Mouse (Mus musculus) kidney, postnatal 25 days (tissue): ENCODE data around the gene Atp11c.

Experiments
- DNase-seq, 2 experiments: peaks; one replicate each; pipeline ENCODE4 v3.0.0; 2021; ENCODE audit warnings: mixed read lengths in 2 of 2

Gene Atp11c

DNA sequence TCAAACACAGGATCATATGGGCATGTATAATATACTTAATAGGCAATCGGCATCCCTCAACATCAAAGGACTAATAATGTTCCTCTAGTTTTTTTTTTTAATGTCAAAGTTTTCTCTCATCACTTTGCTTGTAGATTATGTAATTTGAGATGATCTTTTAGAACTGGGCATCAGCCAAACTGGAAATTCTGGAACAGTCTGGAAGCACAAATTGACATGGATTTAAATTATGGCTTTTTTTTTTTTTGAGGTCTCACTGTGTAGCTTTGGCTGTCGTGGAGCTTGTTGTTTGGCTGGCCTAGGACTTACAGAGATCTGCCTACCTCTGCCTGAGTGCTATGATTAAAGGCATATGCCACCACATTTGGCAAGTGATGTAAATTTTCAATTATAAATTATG is 210.8 kb downstream of the Atp11c start:
- no peak for DNase-seq

GRCm38 (mm10) chrX:60380386-60380785 is 212.1 kb downstream of the Atp11c start:
- DNase-seq, result no peak

GRCm38 (mm10) chrX:60348741-60349140 is 243.8 kb downstream of the Atp11c start:
- DNase-seq, result no peak

GRCm38 (mm10) chrX:60345447-60345846 is 247.1 kb downstream of the Atp11c start:
- no peak for DNase-seq

DNA sequence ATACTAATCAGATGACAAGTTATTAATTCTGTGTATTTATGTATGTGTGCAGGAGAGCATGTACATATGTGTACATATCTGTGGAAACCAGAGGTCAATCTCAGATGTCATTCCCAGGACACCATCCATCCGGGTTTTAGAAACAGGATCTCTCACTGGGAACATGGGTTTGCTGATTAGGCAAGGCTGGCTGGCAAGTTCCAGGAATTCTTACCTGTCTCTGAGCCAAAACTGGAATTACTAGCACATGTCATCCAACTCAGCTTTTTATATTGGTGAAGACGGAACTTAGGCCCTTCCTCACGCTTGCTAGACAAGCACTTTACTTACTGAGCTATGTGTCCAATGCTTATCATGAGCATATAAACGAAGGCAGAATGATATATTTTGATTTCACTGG is 247.5 kb downstream of the Atp11c start:
- DNase-seq, result peak; percentile 5 to 32

GRCm38 (mm10) chrX:60329735-60330134 is 262.8 kb downstream of the Atp11c start:
- no peak for DNase-seq

GRCm38 (mm10) chrX:60321321-60321720 is 271.2 kb downstream of the Atp11c start:
- no peak for DNase-seq

- no peak for DNase-seq
These were observed 274.8 kb downstream of the Atp11c start for GRCm38 (mm10) chrX:60317661-60318060.

DNA sequence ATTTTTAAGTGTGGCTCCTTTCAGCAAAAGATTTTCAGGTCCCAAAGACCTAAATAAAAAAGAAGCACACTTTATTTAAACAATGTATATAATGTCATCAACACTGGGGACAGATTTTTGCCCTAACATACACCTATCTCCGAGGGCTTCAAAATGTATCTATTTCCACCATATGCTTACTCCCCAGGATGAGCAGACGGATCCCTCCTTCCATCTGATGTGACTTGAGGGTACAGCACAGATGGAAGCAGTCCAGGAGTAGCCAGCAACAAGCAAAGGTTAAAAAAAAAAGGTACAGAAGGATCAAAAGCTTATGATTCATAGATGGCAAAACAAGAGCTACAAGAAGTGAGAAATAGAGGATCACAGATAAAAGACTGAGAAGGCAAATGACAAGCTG is 300.2 kb downstream of the Atp11c start:
- DNase-seq, result no peak

DNA sequence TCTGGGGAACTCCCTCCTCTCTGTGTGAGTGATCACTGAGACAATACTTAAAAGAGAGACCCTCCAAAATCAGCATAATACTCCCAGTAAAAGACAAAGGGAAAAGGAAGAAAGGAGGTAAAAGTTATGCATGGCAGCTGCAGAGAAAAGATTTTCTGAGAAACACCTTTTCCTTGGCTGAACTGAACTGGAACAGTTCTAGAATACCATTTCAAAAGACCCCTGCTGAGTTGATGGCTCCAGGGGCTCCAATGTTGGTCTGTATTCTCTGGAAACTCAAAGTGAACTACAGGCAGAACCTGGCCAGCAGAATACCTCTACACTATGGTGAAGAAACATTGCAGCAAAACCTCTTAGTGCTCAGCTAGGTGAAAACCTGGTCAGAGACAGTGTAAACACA is 337.2 kb downstream of the Atp11c start:
- no peak for DNase-seq

DNA sequence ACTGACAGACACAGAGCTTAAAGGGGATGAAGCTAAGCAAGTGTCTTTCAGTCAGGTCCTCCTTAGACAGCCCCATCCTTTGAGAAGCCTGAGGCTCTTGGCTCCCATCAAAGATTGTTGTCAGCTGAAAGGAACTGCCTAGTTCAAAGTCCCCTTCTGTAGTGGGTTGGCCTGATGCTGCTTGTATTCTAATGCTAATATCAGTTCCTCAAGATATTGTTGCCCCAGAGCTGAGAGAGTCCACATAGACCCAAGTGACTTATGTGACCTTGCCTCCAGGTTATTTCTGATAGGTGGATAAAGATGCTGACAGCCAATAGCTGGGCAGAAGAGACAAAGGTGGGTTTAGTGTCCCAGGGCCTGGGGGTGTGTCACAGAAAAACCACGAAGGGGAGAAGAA is 404.8 kb downstream of the Atp11c start:
- no peak for DNase-seq

DNA sequence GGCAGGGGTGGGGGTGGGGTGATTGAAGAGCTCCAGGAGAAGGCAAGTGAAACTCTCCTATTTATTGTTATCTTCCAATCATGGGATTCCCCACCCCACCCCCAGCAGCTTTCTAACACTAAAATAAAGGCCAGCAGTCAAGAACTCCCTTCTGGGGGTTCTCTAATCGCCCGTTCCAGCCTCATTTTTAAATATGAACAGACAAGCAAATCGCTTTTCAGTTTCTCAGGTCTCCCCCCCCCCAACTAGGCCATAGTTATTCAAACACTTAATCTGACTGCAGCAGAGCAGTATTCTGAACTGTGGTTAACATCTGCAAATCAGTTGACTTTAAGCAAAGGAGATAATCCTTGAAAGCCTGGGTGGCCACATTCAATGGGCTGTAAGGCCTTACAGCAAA is 409.9 kb downstream of the Atp11c start:
- no peak for DNase-seq

- peak in 1 of 2 experiments; percentile 38 for DNase-seq
These were observed 413.6 kb downstream of the Atp11c start, which contains the start of gene Mcf2 for GRCm38 (mm10) chrX:60178744-60179458. Gene Mcf2, minus strand, starts transcription at chrX:60179089.

DNA sequence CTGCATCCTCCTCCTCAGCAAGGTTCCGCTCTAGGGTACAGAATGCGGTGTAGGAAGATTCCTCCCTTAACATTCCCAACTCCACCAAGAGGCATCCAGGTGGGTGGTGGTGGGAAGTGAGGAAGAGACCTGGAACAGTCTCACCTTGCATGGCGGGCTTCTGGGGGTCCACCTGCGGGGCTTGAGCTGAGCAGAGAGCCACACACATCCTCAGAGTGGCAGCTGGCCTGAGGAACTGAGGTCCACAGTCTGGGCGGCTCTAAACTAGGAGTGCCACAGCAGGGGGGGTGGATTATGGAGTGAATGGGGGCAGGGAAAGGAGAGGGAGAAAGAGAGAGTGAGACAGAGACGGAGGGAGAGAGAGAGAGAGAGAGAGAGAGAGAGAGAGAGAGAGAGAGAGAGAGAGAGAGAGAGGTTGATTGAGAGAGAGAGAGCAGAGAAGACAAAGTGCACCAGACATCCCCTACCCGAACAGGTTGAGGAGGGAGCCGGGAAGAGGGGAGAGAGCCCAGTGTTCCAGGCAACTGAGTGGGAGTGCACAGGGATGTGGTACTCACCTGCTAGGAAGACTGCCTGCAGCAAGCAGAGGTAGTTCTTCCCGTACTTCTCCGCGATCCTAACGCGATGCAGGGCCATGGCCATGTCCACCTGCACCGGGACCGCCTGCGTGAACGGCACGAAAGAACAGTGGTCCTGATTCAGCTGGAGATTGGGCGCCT is 414.3 kb downstream of the Atp11c start:
- DNase-seq, result no peak
